Mouse (Mus musculus): Measurements from ENCODE around the gene Elk3.

- TF ChIP-seq CHD2 (IDR thresholded peaks at IDR 0.05; ENCODE audit: low read depth, low read length) (no peak), MAFK (IDR thresholded peaks at IDR 0.05; ENCODE audit: insufficient read depth, low read depth, low read length) (no peak), ZNF384 (IDR thresholded peaks at IDR 0.05; ENCODE audit: low read depth, low read length) (no peak)
Measured at GRCm38 (mm10) chr10:93298208-93298607, 12.7 kb downstream of the Elk3 start.
